Mouse (Mus musculus) bone marrow, adult 2 months (tissue): ENCODE results near the gene Gm9970.

Source experiments
- CTCF ChIP-seq: fragments of 200-500 bp; IDR thresholded peaks from 2 replicates; pipeline ENCODE4 v1.5.1; 2011; ENCODE audit warnings: low read length, control low read depth; ENCODE audit not compliant: control insufficient read depth, insufficient read depth
- POLR2A ChIP-seq: fragments of 200-500 bp; IDR thresholded peaks from 2 replicates; pipeline ENCODE4 v1.6.1; 2011; ENCODE audit warnings: low read depth, mild to moderate bottlenecking, control low read depth, low read length, borderline replicate concordance; ENCODE audit not compliant: control insufficient read depth

DNA sequence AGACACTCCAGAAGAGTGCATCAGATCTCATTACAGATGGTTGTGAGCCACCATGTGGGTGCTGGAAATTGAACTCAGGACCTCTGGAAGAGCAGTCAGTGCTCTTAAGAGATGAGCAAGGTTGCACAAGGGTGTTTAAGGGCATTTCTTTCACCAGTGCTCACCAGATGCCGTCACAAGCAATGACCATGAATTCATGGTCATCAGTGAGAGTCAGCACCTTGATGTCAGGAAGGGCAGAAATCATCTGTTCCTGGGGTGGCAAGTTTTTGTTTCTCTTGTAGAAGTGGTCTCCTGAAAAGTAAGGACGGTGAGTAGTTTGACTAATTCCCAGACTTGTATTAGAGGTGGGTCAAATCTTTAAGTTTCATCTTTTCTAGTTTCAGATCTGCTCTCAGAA lies 37.2 kb downstream of the Gm9970 start:
- TF ChIP-seq CTCF: no peak
- no peak for TF ChIP-seq POLR2A
